Mouse (Mus musculus) heart, embryonic 15.5 days (tissue): ENCODE measurements around the gene Ppp1r12b. TPM values are rescaled to one million over a fixed set of nuclear protein-coding genes. Genes with fewer than 3 reads are reported as not detected.

Experiments used
- ATAC-seq: fragments of 200-750 bp; cut with Nextera tagmentation; replicated peaks from 2 replicates; pipeline ENCODE4 v1.8.0; 2017; ENCODE audit warnings: low read depth, moderate TSS enrichment; ENCODE audit not compliant: insufficient number of reproducible peaks, insufficient read depth, low FRiP score
- H3K27ac ChIP-seq: fragments of 300-500 bp; sonication (generic); 2 replicates; pipeline ENCODE4 v1.5.1; 2015; ENCODE audit warnings: mild to moderate bottlenecking, inconsistent platforms
- H3K27me3 ChIP-seq: fragments of 300-500 bp; sonication (generic); 2 replicates; pipeline ENCODE4 v1.6.1; 2015; ENCODE audit warnings: inconsistent platforms
- H3K36me3 ChIP-seq: fragments of 300-500 bp; sonication (generic); 2 replicates; pipeline ENCODE4 v1.6.1; 2015; ENCODE audit warnings: mild to moderate bottlenecking, inconsistent platforms
- H3K4me1 ChIP-seq: fragments of 300-500 bp; sonication (generic); replicated peaks from 2 replicates; pipeline ENCODE4 v1.6.1; 2015; ENCODE audit warnings: inconsistent platforms
- H3K4me2 ChIP-seq: fragments of 300-500 bp; sonication (generic); 2 replicates; pipeline ENCODE4 v1.6.1; 2015; ENCODE audit warnings: inconsistent platforms, mild to moderate bottlenecking, moderate library complexity
- H3K4me3 ChIP-seq: fragments of 300-500 bp; sonication (generic); 2 replicates; pipeline ENCODE4 v1.5.1; 2015; ENCODE audit warnings: mild to moderate bottlenecking, inconsistent platforms
- H3K9ac ChIP-seq: fragments of 300-500 bp; sonication (generic); 2 replicates; pipeline ENCODE4 v1.6.1; 2015; ENCODE audit warnings: mild to moderate bottlenecking, inconsistent platforms
- H3K9me3 ChIP-seq: fragments of 300-500 bp; sonication (generic); replicated peaks from 2 replicates; pipeline ENCODE4 v1.6.1; 2016; ENCODE audit warnings: inconsistent platforms
- WGBS: fragments of 180-500 bp; shearing (Covaris S2); methylation state at CpG from one replicate; pipeline ENCODE4 v1.1.7; 2015; ENCODE audit warnings: mixed read lengths; 5-methylcytosine and 5-hydroxymethylcytosine counted together
- polyA plus RNA-seq: library from polyadenylated mRNA; unstranded; fragments of >200 nt; fragmentation: Nextera tagmentation; extraction: Ambion mirVana; gene quantifications from 2 replicates; pipeline ENCODE4 v1.2.1, GENCODE M21; 2015

Gene Ppp1r12b
- polyA plus RNA-seq, 1 experiment from 2014 or later = 26.0 TPM

DNA sequence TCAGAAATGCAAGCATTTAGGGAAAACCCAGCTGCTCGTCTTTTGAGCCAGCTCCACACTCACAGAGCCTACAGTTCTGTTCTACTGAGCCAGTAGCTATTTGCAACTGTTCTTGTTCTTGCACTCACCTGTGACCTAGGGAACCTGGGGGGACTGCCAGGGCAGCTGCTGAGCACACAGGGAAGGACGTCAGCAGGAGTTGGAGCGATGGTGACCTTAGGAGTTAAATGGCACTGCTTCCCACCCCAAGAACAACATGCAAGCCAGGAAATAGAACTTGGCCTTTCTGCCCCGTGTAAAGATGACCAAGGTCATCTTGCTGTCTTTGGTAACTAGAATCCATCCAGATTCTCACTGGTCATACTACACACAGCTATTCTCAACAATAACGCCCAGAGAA is 195.1 kb downstream of the Ppp1r12b start:
- no peak for ATAC-seq
- no peak overlapping the region for H3K4me2 ChIP-seq
- H3K9ac ChIP-seq = no peak overlapping the region
- no peaks in the 10 kb centered on the region for H3K27me3 ChIP-seq
- peaks cover 20% of the 10 kb centered on the region for H3K4me1 ChIP-seq
- H3K27ac ChIP-seq = no peak overlapping the region
- 79% methylated on average over 5 of the region's 5 CpGs for WGBS
- no peak overlapping the region for H3K4me3 ChIP-seq
- H3K36me3 ChIP-seq = peaks cover 35% of the 10 kb centered on the region
- no peaks in the 10 kb centered on the region for H3K9me3 ChIP-seq

DNA sequence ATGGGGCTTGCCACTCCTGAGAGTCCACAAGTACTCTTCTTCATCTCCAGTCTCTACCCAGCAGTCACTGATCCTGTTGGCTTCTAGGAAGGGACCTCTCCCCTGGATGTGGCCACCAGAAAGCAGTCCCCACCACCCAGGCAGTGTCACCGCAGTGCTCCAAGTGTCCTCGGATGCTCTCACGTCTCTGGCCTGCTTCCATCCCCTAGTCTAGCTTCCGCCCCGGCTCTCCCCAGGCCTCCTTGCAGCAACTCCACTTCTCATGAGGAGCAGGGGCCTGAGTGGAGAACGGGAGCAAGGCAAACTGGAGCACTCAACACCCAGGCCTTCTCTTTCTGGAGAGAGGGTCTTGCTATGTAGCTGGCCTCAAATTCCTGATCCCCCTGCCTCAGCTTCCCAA is 196.6 kb downstream of the Ppp1r12b start:
- ATAC-seq = no peak
- no peak overlapping the region for H3K9ac ChIP-seq
- H3K4me3 ChIP-seq = no peak overlapping the region
- H3K36me3 ChIP-seq = peaks cover 31% of the 10 kb centered on the region
- H3K9me3 ChIP-seq = no peaks in the 10 kb centered on the region
- 76% methylated on average over 6 of the region's 6 CpGs for WGBS
- H3K27ac ChIP-seq = no peak overlapping the region
- H3K4me1 ChIP-seq = peaks cover 22% of the 10 kb centered on the region
- H3K4me2 ChIP-seq = no peak overlapping the region
- H3K27me3 ChIP-seq = no peaks in the 10 kb centered on the region

DNA sequence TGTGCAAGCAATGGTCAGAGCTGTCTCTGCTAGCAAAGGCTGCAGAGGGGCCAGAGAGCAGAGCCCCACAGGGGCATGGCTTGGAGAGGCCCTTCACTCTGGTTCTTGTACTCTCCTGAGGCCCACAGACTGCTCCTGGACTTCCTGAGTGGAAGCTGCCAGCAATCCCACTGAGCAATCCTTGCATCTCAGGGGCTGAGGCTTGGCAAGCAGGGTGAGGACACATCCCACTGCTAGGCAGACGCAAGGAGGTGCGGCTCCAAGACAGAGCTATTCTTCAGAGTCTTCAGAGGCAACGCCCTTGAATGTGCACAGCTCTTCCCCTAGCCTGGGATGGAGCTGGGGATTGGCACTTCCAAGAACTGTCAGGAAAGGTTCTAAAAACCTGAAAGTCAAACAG is 198.5 kb downstream of the Ppp1r12b start:
- Histone ChIP-seq H3K4me3 (no peak overlapping the region), H3K27ac (no peak overlapping the region), H3K4me2 (no peak overlapping the region), H3K9me3 (no peaks in the 10 kb centered on the region), H3K27me3 (no peaks in the 10 kb centered on the region), H3K9ac (no peak overlapping the region), H3K4me1 (peaks cover 40% of the 10 kb centered on the region), H3K36me3 (peaks cover 24% of the 10 kb centered on the region)
- WGBS = 64% methylated on average over 3 of the region's 3 CpGs
- 0 out of 2 replicates have a peak, but pooled peaks have one; percentile 15 for ATAC-seq

DNA sequence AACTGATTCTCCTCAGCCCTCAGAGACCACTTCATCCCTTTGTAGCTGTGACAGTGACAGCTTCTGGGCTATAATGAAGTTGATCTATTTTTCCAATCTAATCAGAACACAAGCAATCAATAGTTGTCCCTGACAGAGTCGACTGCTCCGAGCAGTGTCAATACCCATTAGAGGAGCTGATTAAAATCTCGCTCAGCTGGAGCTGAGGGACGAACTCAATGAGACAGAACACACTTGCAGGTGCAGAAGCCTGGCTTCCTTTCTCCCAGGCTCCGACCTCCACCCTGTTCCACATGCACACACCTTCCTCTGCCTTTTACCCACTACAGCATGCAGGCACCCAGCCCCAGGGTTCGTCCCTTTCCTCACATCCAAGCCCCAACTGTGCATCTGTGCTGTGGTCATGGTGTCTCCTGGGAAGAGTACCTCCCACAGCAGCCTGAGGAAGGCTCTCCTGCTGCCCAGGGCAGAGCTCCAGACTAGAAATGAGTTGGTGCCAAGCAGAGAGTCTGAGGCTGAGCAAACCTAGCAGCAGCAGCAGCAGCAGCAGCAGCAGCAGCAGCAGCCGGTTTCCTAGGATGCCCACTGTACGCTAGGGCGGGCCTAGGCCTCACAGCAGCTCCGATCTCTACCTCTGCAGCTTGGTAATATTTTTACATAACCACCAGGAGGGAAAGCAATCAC is 199.4 kb downstream of the Ppp1r12b start:
- 66% methylated on average over 10 of the region's 10 CpGs for WGBS
- H3K36me3 ChIP-seq = peaks cover 22% of the 10 kb centered on the region
- H3K4me3 ChIP-seq = no peak overlapping the region
- no peaks in the 10 kb centered on the region for H3K27me3 ChIP-seq
- H3K9me3 ChIP-seq = no peaks in the 10 kb centered on the region
- no peak overlapping the region for H3K9ac ChIP-seq
- peaks cover 46% of the 10 kb centered on the region for H3K4me1 ChIP-seq
- peak overlapping the region; percentile 6; the same call in 1 of the 2 replicates for H3K27ac ChIP-seq
- ATAC-seq = no peak
- H3K4me2 ChIP-seq = no peak overlapping the region

DNA sequence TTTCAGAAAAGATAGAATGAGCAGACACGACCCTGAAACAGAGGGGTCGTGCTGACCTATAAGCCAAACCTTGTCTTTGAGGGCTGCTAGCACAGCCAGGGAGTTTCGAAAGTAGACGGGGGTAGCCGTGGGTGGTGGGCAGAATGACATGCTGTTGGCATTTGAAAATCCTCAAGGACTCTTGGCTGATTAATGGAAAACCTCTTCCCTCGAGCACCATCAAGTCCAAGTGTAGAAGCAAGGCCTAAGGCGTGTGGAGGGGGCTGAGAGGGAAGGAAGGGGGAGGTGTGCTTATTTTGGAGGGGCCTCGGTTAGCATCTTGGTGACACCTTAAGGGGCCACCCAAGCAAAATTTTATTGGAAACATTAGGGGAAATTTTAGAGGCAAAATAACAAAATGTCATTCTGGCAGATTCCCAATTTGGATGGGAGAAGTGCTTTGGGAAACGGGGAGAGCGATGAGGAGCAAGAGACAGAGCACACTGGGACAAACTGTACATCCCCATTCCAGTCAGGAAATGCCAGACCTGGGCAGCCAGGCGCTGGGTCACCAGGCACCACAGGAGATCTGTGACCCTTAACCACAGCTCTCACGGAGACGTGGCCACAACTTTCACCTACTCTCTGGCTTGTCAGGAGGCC is 200.1 kb downstream of the Ppp1r12b start:
- Histone ChIP-seq H3K36me3 (peaks cover 18% of the 10 kb centered on the region), H3K27ac (no peak overlapping the region; the same call in 1 of the 2 replicates), H3K4me2 (no peak overlapping the region), H3K9ac (no peak overlapping the region), H3K4me3 (no peak overlapping the region), H3K9me3 (no peaks in the 10 kb centered on the region), H3K27me3 (no peaks in the 10 kb centered on the region), H3K4me1 (peaks cover 46% of the 10 kb centered on the region)
- WGBS = 63% methylated on average over 13 of the region's 13 CpGs
- ATAC-seq = no peak

DNA sequence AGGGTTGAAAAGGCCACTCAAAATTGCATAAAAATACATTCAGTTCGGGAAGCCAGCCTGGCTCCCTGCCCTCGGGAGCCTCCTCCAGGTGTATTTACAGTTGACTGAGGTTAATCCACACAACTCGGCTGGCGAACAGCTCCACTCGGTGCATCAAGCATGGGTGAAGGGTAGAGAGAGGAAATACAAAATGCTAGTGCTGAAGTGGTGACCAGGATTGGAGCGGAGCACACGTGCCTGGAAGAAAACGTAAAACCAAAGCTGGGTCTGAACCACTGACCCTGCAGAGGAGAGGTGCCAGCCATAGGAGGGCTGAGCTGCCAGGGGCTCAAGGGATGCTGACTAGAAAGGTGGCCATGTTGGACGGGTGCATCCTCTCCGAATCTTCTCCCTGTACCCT is 200.9 kb downstream of the Ppp1r12b start:
- Histone ChIP-seq H3K9me3 (no peaks in the 10 kb centered on the region), H3K36me3 (peaks cover 11% of the 10 kb centered on the region; the same call in 1 of the 2 replicates), H3K27me3 (no peaks in the 10 kb centered on the region), H3K4me1 (peaks cover 54% of the 10 kb centered on the region), H3K4me2 (no peak overlapping the region), H3K9ac (no peak overlapping the region), H3K4me3 (no peak overlapping the region), H3K27ac (no peak overlapping the region; the same call in 1 of the 2 replicates)
- WGBS = 76% methylated on average over 10 of the region's 10 CpGs
- no peak for ATAC-seq

DNA sequence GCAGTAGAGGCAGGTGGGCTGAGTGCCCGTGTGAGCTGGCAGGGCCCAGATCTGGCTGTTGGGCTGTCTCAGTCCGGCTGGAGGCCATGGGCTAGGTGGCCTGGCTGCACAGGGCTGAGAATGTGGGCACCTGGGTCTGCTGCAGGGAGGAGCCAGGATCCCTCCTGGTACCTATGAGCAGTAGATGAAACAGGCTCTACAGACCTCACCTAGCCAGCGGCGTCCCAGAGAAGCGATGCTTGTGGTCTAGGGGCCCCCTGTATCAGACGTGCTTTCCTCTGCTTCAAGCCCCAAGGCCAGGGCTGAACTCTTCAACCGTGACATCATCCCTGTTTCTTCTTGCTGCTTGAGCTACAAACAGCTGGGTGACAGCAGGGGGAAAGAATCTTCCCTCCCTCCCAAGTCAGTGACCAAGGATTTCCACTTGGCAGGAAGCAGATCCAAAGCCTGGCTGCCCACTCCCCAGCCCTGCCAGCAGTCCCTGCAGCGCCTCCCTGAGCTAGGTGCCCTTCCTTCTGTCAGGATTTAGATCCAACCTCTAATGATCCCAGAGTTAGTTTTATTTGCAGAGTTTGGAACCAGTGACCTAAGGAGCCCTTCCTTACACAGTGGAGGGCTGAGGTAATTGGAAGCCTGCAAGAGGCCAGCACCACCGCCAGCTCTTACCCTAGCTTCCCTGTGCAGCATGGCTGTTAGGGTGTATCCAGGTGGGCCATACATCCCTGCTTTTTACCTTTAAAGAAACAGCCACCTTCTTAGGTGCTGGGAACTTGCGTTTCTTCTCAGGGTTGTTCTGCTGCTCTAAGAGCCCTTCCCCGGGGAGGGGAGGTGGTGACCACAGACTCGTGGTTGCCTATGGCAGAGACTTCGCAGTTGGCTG is 201.8 kb downstream of the Ppp1r12b start:
- no peaks in the 10 kb centered on the region for H3K9me3 ChIP-seq
- H3K4me1 ChIP-seq = peaks cover 62% of the 10 kb centered on the region
- H3K27me3 ChIP-seq = no peaks in the 10 kb centered on the region
- H3K4me3 ChIP-seq = no peak overlapping the region
- no peak overlapping the region for H3K4me2 ChIP-seq
- WGBS = 44% methylated on average over 13 of the region's 13 CpGs
- H3K36me3 ChIP-seq = peaks cover 4% of the 10 kb centered on the region; the same call in 1 of the 2 replicates
- H3K9ac ChIP-seq = no peak overlapping the region
- H3K27ac ChIP-seq = peak overlapping the region; percentile 76
- peak; percentile 53 for ATAC-seq

DNA sequence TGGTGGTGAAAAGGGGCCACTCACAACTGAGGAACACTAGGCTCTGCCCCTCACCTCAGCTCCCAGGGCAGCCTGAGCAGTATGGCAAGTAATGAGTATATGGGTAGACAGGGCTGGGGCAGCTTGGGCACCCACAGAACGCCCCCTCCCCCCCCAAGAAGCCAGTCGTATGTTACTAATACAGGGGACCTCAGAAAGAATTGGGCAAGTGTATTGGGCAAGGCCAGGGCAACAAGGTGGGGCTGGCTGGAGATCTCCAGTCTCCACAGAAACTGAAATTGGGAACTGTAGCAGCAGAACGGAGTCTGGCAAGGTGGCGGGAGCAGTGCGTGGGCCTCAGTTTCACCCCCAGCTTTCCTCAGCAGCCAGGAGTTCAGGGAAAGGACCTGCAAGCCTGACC is 203.3 kb downstream of the Ppp1r12b start:
- Histone ChIP-seq H3K4me3 (no peak overlapping the region), H3K9me3 (no peaks in the 10 kb centered on the region), H3K36me3 (peaks cover 3% of the 10 kb centered on the region; the same call in 1 of the 2 replicates), H3K4me2 (no peak overlapping the region), H3K27ac (no peak overlapping the region), H3K27me3 (no peaks in the 10 kb centered on the region), H3K9ac (no peak overlapping the region), H3K4me1 (peaks cover 70% of the 10 kb centered on the region)
- no peak for ATAC-seq
- WGBS = 85% methylated on average over 5 of the region's 5 CpGs

DNA sequence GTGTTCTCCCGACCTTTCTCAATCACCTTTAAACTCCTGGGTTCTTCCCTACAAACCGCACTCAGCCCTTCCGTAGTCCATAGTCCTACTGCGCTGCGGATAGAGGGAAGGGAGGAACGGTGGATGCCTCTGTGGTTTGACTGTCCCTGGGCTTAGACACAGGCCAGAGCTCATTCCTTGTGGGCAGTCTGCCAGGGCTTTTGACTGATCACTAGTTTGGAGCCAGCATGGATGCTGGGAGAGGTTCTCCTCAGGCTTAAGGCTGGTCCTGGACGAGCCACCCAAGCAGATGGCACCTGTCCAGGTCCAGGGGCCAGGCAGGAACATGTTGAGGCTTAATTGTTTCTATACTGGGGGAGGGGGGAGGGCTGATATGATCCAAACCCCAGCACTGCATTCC is 205.9 kb downstream of the Ppp1r12b start:
- H3K27ac ChIP-seq = 0 out of 2 replicates have a peak overlapping the region, but pooled peaks have one; percentile 62
- H3K4me1 ChIP-seq = peaks cover 58% of the 10 kb centered on the region
- no peak overlapping the region for H3K4me2 ChIP-seq
- no peak overlapping the region for H3K4me3 ChIP-seq
- H3K9ac ChIP-seq = no peak overlapping the region
- no peaks in the 10 kb centered on the region for H3K36me3 ChIP-seq
- 25% methylated on average over 7 of the region's 7 CpGs for WGBS
- peak; percentile 56 for ATAC-seq
- no peaks in the 10 kb centered on the region for H3K27me3 ChIP-seq
- no peaks in the 10 kb centered on the region for H3K9me3 ChIP-seq

DNA sequence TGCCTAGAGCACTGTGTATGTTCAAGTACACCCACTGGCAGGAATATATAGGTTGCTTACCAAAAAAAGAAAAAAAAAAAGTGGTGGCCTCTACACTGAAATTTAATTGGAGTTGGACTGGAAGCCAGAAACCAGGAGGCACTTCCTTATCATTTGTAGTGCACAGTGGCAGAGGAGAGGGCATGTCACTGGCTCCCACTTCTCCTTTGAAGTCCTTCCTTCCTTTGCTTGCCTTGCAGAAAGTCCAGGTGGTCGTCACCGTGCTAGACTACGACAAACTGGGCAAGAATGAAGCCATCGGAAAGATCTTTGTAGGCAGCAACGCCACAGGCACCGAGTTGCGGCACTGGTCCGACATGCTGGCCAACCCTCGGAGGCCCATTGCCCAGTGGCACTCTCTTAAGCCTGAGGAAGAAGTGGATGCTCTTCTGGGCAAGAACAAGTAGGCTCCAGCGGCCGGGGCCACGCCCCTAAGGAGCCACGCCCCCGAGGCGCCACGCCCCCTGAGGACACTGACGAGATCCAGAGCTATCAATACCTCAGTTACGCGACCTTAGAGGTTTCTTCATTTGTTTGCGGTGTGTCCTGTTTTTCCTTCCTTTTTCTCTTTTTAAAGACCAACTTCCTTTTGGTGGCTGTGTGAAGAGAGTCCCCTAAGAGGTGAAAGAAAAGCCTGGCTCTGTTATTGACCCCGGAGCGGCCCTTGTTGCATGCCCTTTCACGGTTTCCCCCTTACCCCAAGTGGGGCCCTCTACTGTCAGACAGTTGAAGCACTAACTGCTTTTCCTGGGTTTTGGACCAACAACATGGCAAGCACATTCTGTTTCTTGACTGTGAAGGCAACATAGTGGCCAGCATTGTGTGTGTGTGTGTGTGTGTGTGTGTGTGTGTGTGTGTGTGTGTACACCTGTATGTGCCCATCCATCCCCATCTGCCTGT is 208.2 kb downstream of the Ppp1r12b start:
- no peak for ATAC-seq

More for the DNA sequence above, 208.2 kb downstream of the Ppp1r12b start:
- Histone ChIP-seq H3K4me1 (peaks cover 36% of the 10 kb centered on the region), H3K27me3 (no peaks in the 10 kb centered on the region), H3K9me3 (no peaks in the 10 kb centered on the region), H3K36me3 (no peaks in the 10 kb centered on the region), H3K4me2 (peak overlapping the region; percentile 47), H3K9ac (no peak overlapping the region), H3K4me3 (no peak overlapping the region), H3K27ac (no peak overlapping the region)
- WGBS = 21% methylated on average over 23 of the region's 23 CpGs
